Mouse (Mus musculus) macrophage (primary cell): ENCODE data around the gene Chpf2. TPM values are rescaled to one million over a fixed set of nuclear protein-coding genes. Genes with fewer than 3 reads are reported as not detected.
A peak's percentile ranks its signal among the peaks of the same experiment; 100 is the strongest.

Source experiments
- H3K27ac ChIP-seq: fragments of 350-480 bp; formaldehyde crosslinking; 2 replicates; pipeline ENCODE4 v1.9.0; 2021
- H3K36me3 ChIP-seq: fragments of 350-480 bp; formaldehyde crosslinking; 2 replicates; pipeline ENCODE4 v1.9.0; 2021; ENCODE audit errors: inconsistent target
- H3K4me3 ChIP-seq: fragments of 350-480 bp; formaldehyde crosslinking; 2 replicates; pipeline ENCODE4 v1.9.0; 2021; ENCODE audit errors: inconsistent target
- H3K79me2 ChIP-seq: fragments of 350-480 bp; formaldehyde crosslinking; 2 replicates; pipeline ENCODE4 v1.9.0; 2021; ENCODE audit errors: inconsistent target
- WGBS: methylation state at CpG from one replicate; pipeline ENCODE4 v1.1.7; 2026; ENCODE audit warnings: inconsistent platforms; ENCODE audit not compliant: missing documents; 5-methylcytosine and 5-hydroxymethylcytosine counted together
- polyA plus RNA-seq: library from polyadenylated mRNA; stranded (reverse); fragments of 250-400 nt; gene quantifications from 3 replicates; pipeline ENCODE4 v1.2.4, GENCODE M21; 2018; ENCODE audit warnings: inconsistent platforms

The Chpf2 gene
- polyA plus RNA-seq, 1 experiment from 2014 or later = 11.4 TPM

- WGBS = 91% methylated on average over 14 of the region's 14 CpGs
- Histone ChIP-seq H3K4me3 (no peak overlapping the region), H3K36me3 (no peaks in the 10 kb centered on the region), H3K27ac (no peak overlapping the region), H3K79me2 (no peaks in the 10 kb centered on the region)
Measured at GRCm38 (mm10) chr5:24595786-24596380, 9.3 kb downstream of the Chpf2 start.

GRCm38 (mm10) chr5:24596519-24597171, 10.1 kb downstream of the Chpf2 start:
- no peaks in the 10 kb centered on the region for H3K36me3 ChIP-seq
- H3K4me3 ChIP-seq = peak overlapping the region; percentile 31
- H3K27ac ChIP-seq = no peak overlapping the region
- WGBS = 8% methylated on average over 11 of the region's 11 CpGs
- H3K79me2 ChIP-seq = no peaks in the 10 kb centered on the region

- H3K36me3 ChIP-seq = no peaks in the 10 kb centered on the region
- 0% methylated on average over 2 of the region's 2 CpGs for WGBS
- no peaks in the 10 kb centered on the region for H3K79me2 ChIP-seq
- H3K27ac ChIP-seq = no peak overlapping the region
- H3K4me3 ChIP-seq = peak overlapping the region; percentile 31
Measured at GRCm38 (mm10) chr5:24597221-24597728, 10.7 kb downstream of the Chpf2 start.

GRCm38 (mm10) chr5:24597901-24598569, 11.5 kb downstream of the Chpf2 start:
- no peaks in the 10 kb centered on the region for H3K79me2 ChIP-seq
- H3K4me3 ChIP-seq = no peak overlapping the region
- 21% methylated on average over 15 of the region's 15 CpGs for WGBS
- H3K36me3 ChIP-seq = no peaks in the 10 kb centered on the region
- no peak overlapping the region for H3K27ac ChIP-seq

- Histone ChIP-seq H3K79me2 (no peaks in the 10 kb centered on the region), H3K36me3 (no peaks in the 10 kb centered on the region), H3K4me3 (no peak overlapping the region), H3K27ac (no peak overlapping the region)
- under 1% methylated on average over 39 of the region's 41 CpGs for WGBS
Measured at GRCm38 (mm10) chr5:24598570-24599006, 12.0 kb downstream of the Chpf2 start.

GRCm38 (mm10) chr5:24599137-24599536, 12.6 kb downstream of the Chpf2 start:
- Histone ChIP-seq H3K36me3 (no peaks in the 10 kb centered on the region), H3K4me3 (no peak overlapping the region), H3K79me2 (no peaks in the 10 kb centered on the region), H3K27ac (no peak overlapping the region)
- WGBS = 29% methylated on average over 7 of the region's 8 CpGs

GRCm38 (mm10) chr5:24600236-24600635, 13.7 kb downstream of the Chpf2 start:
- WGBS = 95% methylated on average over 2 of the region's 2 CpGs

GRCm38 (mm10) chr5:24601071-24601835, 14.7 kb downstream of the Chpf2 start:
- Histone ChIP-seq H3K79me2 (no peaks in the 10 kb centered on the region), H3K4me3 (no peak overlapping the region), H3K36me3 (no peaks in the 10 kb centered on the region), H3K27ac (no peak overlapping the region)
- 8% methylated on average over 31 of the region's 33 CpGs for WGBS

More at GRCm38 (mm10) chr5:24600236-24600635, 13.7 kb downstream of the Chpf2 start:
- H3K79me2 ChIP-seq = no peaks in the 10 kb centered on the region
- H3K4me3 ChIP-seq = no peak overlapping the region
- no peaks in the 10 kb centered on the region for H3K36me3 ChIP-seq
- H3K27ac ChIP-seq = no peak overlapping the region

- no peak overlapping the region; the same call in 1 of the 2 replicates for H3K4me3 ChIP-seq
- H3K36me3 ChIP-seq = no peaks in the 10 kb centered on the region
- no peaks in the 10 kb centered on the region for H3K79me2 ChIP-seq
- 3% methylated on average over 73 of the region's 73 CpGs for WGBS
- H3K27ac ChIP-seq = no peak overlapping the region
Measured at GRCm38 (mm10) chr5:24601911-24602750, 15.6 kb downstream of the Chpf2 start.

GRCm38 (mm10) chr5:24602751-24603343, 16.3 kb downstream of the Chpf2 start:
- H3K4me3 ChIP-seq = no peak overlapping the region; the same call in 1 of the 2 replicates
- no peaks in the 10 kb centered on the region for H3K36me3 ChIP-seq
- no peak overlapping the region for H3K27ac ChIP-seq
- 6% methylated on average over 14 of the region's 16 CpGs for WGBS
- H3K79me2 ChIP-seq = no peaks in the 10 kb centered on the region

GRCm38 (mm10) chr5:24603431-24604010, 17.0 kb downstream of the Chpf2 start:
- Histone ChIP-seq H3K36me3 (no peaks in the 10 kb centered on the region), H3K27ac (no peak overlapping the region), H3K4me3 (no peak overlapping the region), H3K79me2 (no peaks in the 10 kb centered on the region)
- WGBS = 86% methylated on average over 8 of the region's 8 CpGs

- 42% methylated on average over 12 of the region's 12 CpGs for WGBS
- Histone ChIP-seq H3K27ac (no peak overlapping the region), H3K4me3 (no peak overlapping the region), H3K36me3 (no peaks in the 10 kb centered on the region), H3K79me2 (no peaks in the 10 kb centered on the region)
Measured at GRCm38 (mm10) chr5:24604080-24604655, 17.6 kb downstream of the Chpf2 start.

- H3K27ac ChIP-seq = no peak overlapping the region
- no peaks in the 10 kb centered on the region for H3K79me2 ChIP-seq
- WGBS = 2% methylated on average over 37 of the region's 46 CpGs
- no peak overlapping the region for H3K4me3 ChIP-seq
- H3K36me3 ChIP-seq = no peaks in the 10 kb centered on the region
Measured at GRCm38 (mm10) chr5:24604656-24605100, 18.1 kb downstream of the Chpf2 start.
